Mouse (Mus musculus): ENCODE measurements at regions not wholly inside any gene's neighbourhood (a gene's known extent, or its start where the extent isn't known, plus 50 kb on each side); places are given as distances from the start of the nearest gene placed in this dataset.
"Not testable (repeated sequence)": the region's sequence is repeated elsewhere in the genome, so short reads cannot be mapped to it uniquely, and the experiment has no call there.

- no peak for DNase-seq (ENCODE audit: extremely low spot score)
Observed at GRCm38 (mm10) chr13:79765437-79765838, 1117.7 kb upstream of the Arrdc3 start.

GRCm38 (mm10) chr13:79784991-79785666, 1098.1 kb upstream of the Arrdc3 start:
- no peak for DNase-seq (ENCODE audit: extremely low spot score)

- DNase-seq (ENCODE audit: extremely low spot score), result no peak
Observed at GRCm38 (mm10) chr13:79801591-79801990, 1081.6 kb upstream of the Arrdc3 start.

- no peak for DNase-seq (ENCODE audit: extremely low spot score)
Observed at GRCm38 (mm10) chr13:79835592-79835991, 1047.6 kb upstream of the Arrdc3 start.

- DNase-seq (ENCODE audit: extremely low spot score), result peak; percentile 13
Observed at GRCm38 (mm10) chr13:79844800-79845199, 1038.4 kb upstream of the Arrdc3 start.

GRCm38 (mm10) chr13:79867501-79867900, 1015.7 kb upstream of the Arrdc3 start:
- DNase-seq (ENCODE audit: extremely low spot score), result not testable (repeated sequence)

GRCm38 (mm10) chr13:79868481-79869225, 1014.5 kb upstream of the Arrdc3 start:
- DNase-seq (ENCODE audit: extremely low spot score), result no peak

GRCm38 (mm10) chr13:79880136-79880535, 1003.0 kb upstream of the Arrdc3 start:
- DNase-seq (ENCODE audit: extremely low spot score), result no peak

- DNase-seq (ENCODE audit: extremely low spot score), result no peak
Observed at GRCm38 (mm10) chr13:79885959-79886358, 997.2 kb upstream of the Arrdc3 start.

- no peak for DNase-seq (ENCODE audit: extremely low spot score)
Observed at GRCm38 (mm10) chr13:79886361-79886760, 996.8 kb upstream of the Arrdc3 start.
